Mouse (Mus musculus) pancreas, adult 10 weeks (tissue): ENCODE measurements around the gene Kcnh2. TPM values are rescaled to one million over a fixed set of nuclear protein-coding genes. Genes with fewer than 3 reads are reported as not detected.

Experiments used
- polyA plus RNA-seq: library from polyadenylated mRNA; stranded (reverse); fragments of 350-450 nt; fragmentation: Illumina TruSeq; extraction: RNeasy Lipid Tissue Mini Kit (QIAGEN cat#74804); gene quantifications from one replicate; pipeline ENCODE4 v1.2.3, GENCODE M21; 2015; ENCODE audit warnings: low read depth, low replicate concordance; ENCODE audit not compliant: insufficient read depth

Kcnh2 gene
- polyA plus RNA-seq = 4.4 TPM

DNA sequence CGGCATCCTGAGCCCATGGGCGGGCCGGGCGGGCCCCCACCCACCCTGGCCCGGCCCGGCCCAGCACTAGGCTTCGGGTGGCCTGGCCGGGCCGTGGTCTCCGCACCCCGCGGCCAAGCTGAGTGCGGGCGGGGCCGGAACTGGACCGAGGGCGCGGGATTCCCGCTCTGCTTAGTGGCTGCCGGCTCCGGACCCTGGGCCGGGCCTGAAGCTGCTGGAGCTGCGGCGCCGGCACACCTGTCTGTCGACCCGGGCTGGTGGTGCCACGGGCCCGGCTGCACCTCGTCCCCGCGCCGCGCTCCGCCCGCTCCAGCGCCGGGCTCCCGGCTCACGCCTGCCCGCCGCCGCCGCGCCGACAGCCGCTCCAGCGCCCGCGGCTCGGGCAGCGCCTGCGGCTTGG is at the start of gene Kcnh2:
Gene Kcnh2, minus strand, starts transcription at position 327 of the 400 bp plus-strand sequence.

DNA sequence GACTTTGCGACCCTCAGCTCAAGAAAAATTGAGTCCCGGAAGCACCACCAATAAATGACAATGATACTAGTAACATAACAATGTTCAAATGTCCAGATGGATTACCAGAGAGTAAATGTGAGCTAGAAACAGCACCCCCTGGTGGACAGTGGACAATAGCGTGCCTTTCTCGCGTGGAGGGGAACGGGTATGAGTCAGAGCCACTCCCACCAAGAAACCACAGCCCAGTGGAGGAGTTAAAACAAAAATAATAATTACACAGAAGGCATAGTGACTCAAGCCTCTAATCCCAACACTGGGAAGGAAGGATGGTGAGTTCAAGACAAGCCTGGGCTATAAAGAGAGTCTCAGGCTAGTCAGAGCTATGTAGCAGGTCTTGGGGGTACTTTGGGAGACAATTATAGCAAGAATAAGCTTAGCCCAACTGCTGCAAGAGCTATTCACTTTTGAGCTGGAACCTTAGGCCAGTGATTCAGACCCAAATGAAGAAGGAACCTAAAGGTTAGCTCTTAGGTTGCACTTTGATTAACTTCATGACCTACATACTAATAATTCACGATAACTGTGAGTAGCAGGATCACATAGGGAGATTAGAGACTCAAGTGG is 42.1 kb upstream of the Kcnh2 start, which contains the start of gene Abcb8:
Gene Abcb8, plus strand, starts transcription at position 272 of the 606 bp plus-strand sequence.

DNA sequence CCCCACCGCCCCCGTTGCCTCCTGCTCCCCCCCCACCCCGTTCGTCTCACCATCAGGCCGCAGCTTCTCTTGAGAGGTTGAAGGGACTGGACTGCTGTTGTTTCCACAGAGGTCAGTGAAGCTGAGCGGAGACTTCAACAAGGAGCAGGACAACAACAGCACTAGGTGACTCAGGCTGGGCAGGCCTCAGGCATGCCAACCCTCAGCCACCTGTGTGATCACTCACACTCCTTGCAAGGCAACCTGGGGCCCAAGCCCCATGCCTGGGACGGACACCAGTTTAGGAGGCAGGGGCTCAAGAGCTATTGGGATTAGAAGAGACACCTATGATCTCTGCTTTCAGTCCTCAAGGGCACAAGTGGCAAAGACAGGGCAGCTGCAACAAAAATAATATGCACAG is 40.5 kb upstream of the Kcnh2 start, which contains the start of gene Atg9b:
Gene Atg9b, minus strand, starts transcription at position 280 of the 400 bp plus-strand sequence.

DNA sequence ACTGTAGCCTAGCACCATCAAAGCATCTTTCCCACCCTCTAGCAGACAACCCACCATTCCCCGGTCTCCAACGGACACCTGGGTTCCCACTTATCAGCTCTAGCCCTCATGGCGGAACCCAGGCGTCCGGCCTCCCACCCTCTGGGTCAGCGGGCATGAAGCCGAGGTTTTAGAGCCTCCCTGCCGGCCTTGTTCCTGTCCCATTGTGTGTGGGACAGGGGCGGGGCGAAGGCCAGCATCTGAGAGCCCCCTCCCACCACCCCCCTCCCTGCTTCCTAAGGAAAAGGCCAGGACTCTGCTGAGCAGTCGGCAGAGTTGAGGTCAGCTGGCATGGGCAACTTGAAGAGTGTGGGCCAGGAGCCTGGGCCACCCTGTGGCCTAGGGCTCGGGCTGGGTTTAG is 13.1 kb upstream of the Kcnh2 start, which contains the start of gene Nos3:
Gene Nos3, plus strand, starts transcription at position 303 of the 400 bp plus-strand sequence.

Other genes with a start within 250 kb of the Kcnh2 start
- gene Nupl2, start 186.6 kb downstream of the Kcnh2 start, polyA plus RNA-seq = 1.2 TPM
- 6.1 TPM for gene Nos3, start 13.2 kb upstream of the Kcnh2 start, polyA plus RNA-seq
- gene Atg9b, start 40.5 kb upstream of the Kcnh2 start, polyA plus RNA-seq = 0.92 TPM
- gene Abcb8, start 42.1 kb upstream of the Kcnh2 start, polyA plus RNA-seq = 16.3 TPM
- not detected for gene Asic3, start 61.8 kb upstream of the Kcnh2 start, polyA plus RNA-seq
- gene Cdk5, start 71.9 kb upstream of the Kcnh2 start, polyA plus RNA-seq = 16.5 TPM
- gene Slc4a2, start 72.2 kb upstream of the Kcnh2 start, polyA plus RNA-seq = 26.8 TPM
- 66.7 TPM for gene Fastk, start 93.7 kb upstream of the Kcnh2 start, polyA plus RNA-seq
- gene Tmub1, start 96.2 kb upstream of the Kcnh2 start, polyA plus RNA-seq = 4.4 TPM
- gene Agap3, start 100.6 kb upstream of the Kcnh2 start, polyA plus RNA-seq = 26.5 TPM
- not detected for gene Gbx1, start 175.6 kb upstream of the Kcnh2 start, polyA plus RNA-seq
- gene Asb10, start 189.4 kb upstream of the Kcnh2 start, polyA plus RNA-seq = not detected
- gene 4931409K22Rik, start 205.2 kb upstream of the Kcnh2 start, polyA plus RNA-seq = not detected
- 8.9 TPM for gene Abcf2, start 225.9 kb upstream of the Kcnh2 start, polyA plus RNA-seq
- gene Chpf2, start 235.1 kb upstream of the Kcnh2 start, polyA plus RNA-seq = 20.5 TPM